Mouse (Mus musculus) leukemia stem cell, adult 10-12 weeks (primary cell): ENCODE measurements around the gene 2210016L21Rik. TPM values are rescaled to one million over a fixed set of nuclear protein-coding genes. Genes with fewer than 3 reads are reported as not detected.

Experiments
- polyA plus RNA-seq: library from polyadenylated mRNA; stranded (reverse); fragments of >175 nt; gene quantifications from 2 replicates; pipeline ENCODE4 v1.2.3, GENCODE M21; 2012; ENCODE audit warnings: low replicate concordance

Gene 2210016L21Rik
- 43.8 and 58.4 TPM in 2 replicates for polyA plus RNA-seq

DNA sequence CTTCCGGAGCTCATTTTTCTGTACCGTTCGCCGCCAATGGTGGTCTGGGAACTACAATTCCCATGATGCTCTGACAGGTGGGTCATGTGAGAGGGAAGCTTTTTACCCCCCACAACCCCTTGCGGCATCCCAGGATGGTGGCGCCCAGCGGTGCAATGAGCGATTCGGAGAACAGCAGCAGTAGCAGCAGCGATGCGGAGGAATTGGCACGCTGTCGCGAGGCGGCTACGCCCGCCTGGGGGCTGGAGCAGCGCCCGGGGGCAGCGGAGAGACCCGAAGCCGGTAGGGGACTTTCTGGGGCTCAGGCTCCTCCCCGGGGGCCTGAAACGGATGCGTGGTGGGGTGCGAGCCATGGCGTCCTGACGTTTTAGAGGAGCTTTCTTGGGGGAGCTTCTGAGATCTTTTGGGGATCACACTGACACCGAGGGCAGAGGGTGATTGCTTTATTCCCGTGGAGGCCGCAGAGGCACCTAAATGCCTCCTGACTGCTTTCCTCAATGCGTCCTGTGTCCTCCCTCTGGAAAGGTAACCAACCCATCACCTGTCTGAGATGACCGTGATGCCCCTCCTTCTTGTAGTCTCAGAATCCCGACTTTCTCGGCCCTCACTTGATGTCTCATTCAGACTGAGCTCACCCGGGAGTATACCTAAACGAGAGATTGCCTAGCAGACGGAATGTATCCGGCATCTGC, at the start of gene 2210016L21Rik:
TSS of gene 2210016L21Rik (plus strand) at position 85 of the 692 bp plus-strand sequence.

DNA sequence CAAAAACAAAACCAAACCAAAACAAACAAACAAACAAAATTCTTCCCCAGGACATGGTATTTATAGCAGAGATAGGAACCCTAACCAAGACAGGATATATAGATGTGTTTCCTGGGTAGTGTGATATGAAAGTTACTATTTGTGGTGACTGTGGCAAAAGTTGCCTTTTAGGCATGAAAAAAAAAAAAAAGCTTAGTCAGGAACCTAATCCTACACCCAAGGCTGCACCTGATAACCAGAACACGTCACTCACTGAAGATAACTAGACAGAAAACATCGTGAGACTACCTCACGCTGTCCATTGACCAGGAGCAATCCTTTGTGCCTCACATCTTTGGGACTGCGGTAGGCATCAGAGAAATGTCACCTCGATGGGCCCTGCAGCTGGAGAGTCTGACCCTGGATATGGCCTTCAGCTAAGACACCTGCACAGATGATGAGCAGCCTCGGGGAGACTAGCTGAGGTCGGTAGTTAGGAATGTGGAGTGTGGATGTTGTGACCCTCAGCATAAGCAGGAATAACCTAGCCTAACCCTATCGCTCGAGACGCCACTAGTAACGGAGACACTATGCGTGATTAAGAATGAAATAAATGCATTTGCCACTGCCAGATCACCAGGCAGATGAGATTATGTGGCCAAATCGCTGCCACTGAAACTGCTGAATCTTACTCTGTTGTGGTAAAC, 45.1 kb upstream of the 2210016L21Rik start, which contains the start of gene Oasl2:
TSS of gene Oasl2 (plus strand) at position 249 of the 686 bp plus-strand sequence.

DNA sequence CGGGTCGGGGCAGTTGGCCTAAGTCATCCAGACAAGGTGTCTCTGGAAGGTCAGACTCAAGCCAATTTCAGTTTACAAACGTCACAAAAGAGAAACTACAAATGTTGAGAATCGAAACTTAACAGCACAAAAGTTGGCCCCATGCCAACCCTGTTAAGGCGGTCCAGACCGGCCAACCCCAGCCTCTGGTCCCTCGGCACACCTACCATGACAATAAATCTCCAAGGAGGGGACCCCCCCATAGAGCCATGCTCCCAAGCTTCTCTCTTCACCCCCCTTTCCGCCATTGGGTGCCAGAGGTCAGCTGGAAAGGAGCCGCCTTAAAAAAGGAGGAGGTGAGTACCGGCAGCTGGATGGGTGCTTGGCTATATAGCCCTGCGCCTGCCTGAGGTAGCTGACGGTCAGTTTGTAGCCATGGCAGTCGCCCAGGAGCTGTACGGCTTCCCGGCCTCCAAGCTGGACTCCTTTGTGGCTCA, 18.9 kb upstream of the 2210016L21Rik start, which contains the start of gene Oasl1:
TSS of gene Oasl1 (plus strand) at position 243 of the 476 bp plus-strand sequence.

DNA sequence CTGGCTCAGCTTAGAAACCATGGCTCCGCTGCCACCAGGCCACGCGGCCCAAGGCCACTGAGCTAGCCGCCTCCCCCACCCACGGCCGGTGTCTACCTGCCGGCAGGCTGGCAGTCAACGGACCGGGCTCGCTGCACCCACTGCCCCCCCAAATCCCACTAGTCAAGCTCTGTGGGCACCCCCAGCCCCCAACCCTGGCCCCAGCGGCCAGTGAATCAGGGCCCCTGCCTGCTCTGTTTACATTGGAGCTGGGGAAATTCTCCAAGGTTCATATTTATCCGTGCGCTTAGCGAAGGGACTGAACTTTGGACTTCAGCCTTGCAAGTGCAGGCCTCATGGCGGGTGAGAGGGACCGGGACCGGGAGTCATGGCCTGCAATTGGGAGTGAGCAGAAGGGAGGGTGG, 28.9 kb downstream of the 2210016L21Rik start, which contains the start of gene Hnf1a:
TSS of gene Hnf1a (minus strand) at position 271 of the 404 bp plus-strand sequence.

Other genes with a start within 250 kb of the 2210016L21Rik start
- 10.7 and 24.2 TPM in 2 replicates for gene Tchp, start 234.4 kb upstream of the 2210016L21Rik start, polyA plus RNA-seq
- 404 and 610 TPM in 2 replicates for gene Ankrd13a, start 167.5 kb upstream of the 2210016L21Rik start, polyA plus RNA-seq
- 91.6 and 159 TPM in 2 replicates for gene Git2, start 166.6 kb upstream of the 2210016L21Rik start, polyA plus RNA-seq
- 55.5 and 108 TPM in 2 replicates for gene 1500011B03Rik, start 118.7 kb upstream of the 2210016L21Rik start, polyA plus RNA-seq
- not detected in 2 replicates for gene 4930519G04Rik, start 88.5 kb upstream of the 2210016L21Rik start, polyA plus RNA-seq
- gene Gm9936, start 83.5 kb upstream of the 2210016L21Rik start, polyA plus RNA-seq, result not detected in 2 replicates
- 0.62 and 0.63 TPM in 2 replicates for gene Oasl2, start 45.2 kb upstream of the 2210016L21Rik start, polyA plus RNA-seq
- gene Oasl1, start 18.9 kb upstream of the 2210016L21Rik start, polyA plus RNA-seq, result 37.9 and 76.2 TPM in 2 replicates
- gene Hnf1a, start 28.9 kb downstream of the 2210016L21Rik start, polyA plus RNA-seq, result 0.20 and 0.42 TPM in 2 replicates
- gene Sppl3, start 69.0 kb downstream of the 2210016L21Rik start, polyA plus RNA-seq, result 22.8 and 50.6 TPM in 2 replicates
- not detected in 2 replicates for gene Gm10401, start 156.1 kb downstream of the 2210016L21Rik start, polyA plus RNA-seq
- gene Acads, start 177.2 kb downstream of the 2210016L21Rik start, polyA plus RNA-seq, result 25.9 and 44.0 TPM in 2 replicates
- 68.3 and 86.1 TPM in 2 replicates for gene Unc119b, start 192.8 kb downstream of the 2210016L21Rik start, polyA plus RNA-seq
- gene Mlec, start 216.0 kb downstream of the 2210016L21Rik start, polyA plus RNA-seq, result 33.4 and 81.7 TPM in 2 replicates